Mouse (Mus musculus): ENCODE measurements around the gene Mpp2. TPM values are rescaled to one million over a fixed set of nuclear protein-coding genes. Genes with fewer than 3 reads are reported as not detected.
A peak's percentile ranks its signal among the peaks of the same experiment; 100 is the strongest.

Gene Mpp2
- polyA plus RNA-seq (2011; ENCODE audit: insufficient read length, low read depth, missing spikeins) = 6.8 and 6.9 TPM in 2 replicates

GRCm38 (mm10) chr11:102087931-102088898 lies at the start of gene Mpp2:
Gene Mpp2 (minus strand): TSS chr11:102088515.
- peak within 1 kb of the TSS; percentile 64 for H3K27ac ChIP-seq (ENCODE audit: insufficient read depth, low read length)
- TF ChIP-seq CTCF (IDR thresholded peaks at IDR 0.05; ENCODE audit: borderline replicate concordance, insufficient read depth, low read length) = no peak
- TF ChIP-seq POLR2A (IDR thresholded peaks at IDR 0.05; ENCODE audit: low read depth, low read length) = peak; percentile 61
- H3K4me1 ChIP-seq (ENCODE audit: control insufficient read depth, insufficient read depth, low read length) = no peaks in the 10 kb centered on the region
- peak within 1 kb of the TSS; percentile 62 for H3K4me3 ChIP-seq (ENCODE audit: insufficient read depth, low read length)

GRCm38 (mm10) chr11:102137625-102138446 lies 49.5 kb upstream of the Mpp2 start:
- H3K27ac ChIP-seq (ENCODE audit: insufficient read depth, low read length) = no peak overlapping the region
- TF ChIP-seq CTCF (IDR thresholded peaks at IDR 0.05; ENCODE audit: borderline replicate concordance, insufficient read depth, low read length) = no peak
- TF ChIP-seq POLR2A (IDR thresholded peaks at IDR 0.05; ENCODE audit: low read depth, low read length) = no peak
- H3K4me3 ChIP-seq (ENCODE audit: insufficient read depth, low read length) = no peak overlapping the region
- no peaks in the 10 kb centered on the region for H3K4me1 ChIP-seq (ENCODE audit: control insufficient read depth, insufficient read depth, low read length)

- Histone ChIP-seq H3K4me3 (ENCODE audit: insufficient read depth, low read length) (no peak overlapping the region), H3K4me1 (ENCODE audit: control insufficient read depth, insufficient read depth, low read length) (no peaks in the 10 kb centered on the region), H3K27ac (ENCODE audit: insufficient read depth, low read length) (no peak overlapping the region)
- TF ChIP-seq CTCF (IDR thresholded peaks at IDR 0.05; ENCODE audit: borderline replicate concordance, insufficient read depth, low read length) (no peak), POLR2A (IDR thresholded peaks at IDR 0.05; ENCODE audit: low read depth, low read length) (no peak)
These were observed 46.2 kb upstream of the Mpp2 start for GRCm38 (mm10) chr11:102134516-102134915.

- TF ChIP-seq CTCF (IDR thresholded peaks at IDR 0.05; ENCODE audit: borderline replicate concordance, insufficient read depth, low read length) (no peak), POLR2A (IDR thresholded peaks at IDR 0.05; ENCODE audit: low read depth, low read length) (no peak)
- Histone ChIP-seq H3K27ac (ENCODE audit: insufficient read depth, low read length) (no peak overlapping the region), H3K4me1 (ENCODE audit: control insufficient read depth, insufficient read depth, low read length) (no peaks in the 10 kb centered on the region), H3K4me3 (ENCODE audit: insufficient read depth, low read length) (no peak overlapping the region)
These were observed 29.1 kb upstream of the Mpp2 start for GRCm38 (mm10) chr11:102117386-102117785.

- Histone ChIP-seq H3K4me1 (ENCODE audit: control insufficient read depth, insufficient read depth, low read length) (no peaks in the 10 kb centered on the region), H3K4me3 (ENCODE audit: insufficient read depth, low read length) (no peak overlapping the region), H3K27ac (ENCODE audit: insufficient read depth, low read length) (no peak overlapping the region)
- TF ChIP-seq POLR2A (IDR thresholded peaks at IDR 0.05; ENCODE audit: low read depth, low read length) (no peak), CTCF (IDR thresholded peaks at IDR 0.05; ENCODE audit: borderline replicate concordance, insufficient read depth, low read length) (no peak)
These were observed 27.9 kb upstream of the Mpp2 start for GRCm38 (mm10) chr11:102116241-102116640.

GRCm38 (mm10) chr11:102111576-102111975 lies 23.3 kb upstream of the Mpp2 start:
- no peaks in the 10 kb centered on the region for H3K4me1 ChIP-seq (ENCODE audit: control insufficient read depth, insufficient read depth, low read length)
- no peak overlapping the region for H3K4me3 ChIP-seq (ENCODE audit: insufficient read depth, low read length)
- TF ChIP-seq POLR2A (IDR thresholded peaks at IDR 0.05; ENCODE audit: low read depth, low read length) (no peak), CTCF (IDR thresholded peaks at IDR 0.05; ENCODE audit: borderline replicate concordance, insufficient read depth, low read length) (no peak)
- H3K27ac ChIP-seq (ENCODE audit: insufficient read depth, low read length) = no peak overlapping the region

- no peak for TF ChIP-seq CTCF (IDR thresholded peaks at IDR 0.05; ENCODE audit: borderline replicate concordance, insufficient read depth, low read length)
- TF ChIP-seq POLR2A (IDR thresholded peaks at IDR 0.05; ENCODE audit: low read depth, low read length) = no peak
- H3K4me1 ChIP-seq (ENCODE audit: control insufficient read depth, insufficient read depth, low read length) = no peaks in the 10 kb centered on the region
These were observed 19.4 kb upstream of the Mpp2 start, which contains the start of gene Pyy for GRCm38 (mm10) chr11:102107732-102108131. Gene Pyy (minus strand): TSS chr11:102107832.

GRCm38 (mm10) chr11:102106911-102107310 lies 18.6 kb upstream of the Mpp2 start:
- Histone ChIP-seq H3K4me3 (ENCODE audit: insufficient read depth, low read length) (no peak overlapping the region), H3K27ac (ENCODE audit: insufficient read depth, low read length) (no peak overlapping the region), H3K4me1 (ENCODE audit: control insufficient read depth, insufficient read depth, low read length) (no peaks in the 10 kb centered on the region)
- TF ChIP-seq CTCF (IDR thresholded peaks at IDR 0.05; ENCODE audit: borderline replicate concordance, insufficient read depth, low read length) = no peak
- no peak for TF ChIP-seq POLR2A (IDR thresholded peaks at IDR 0.05; ENCODE audit: low read depth, low read length)

More at GRCm38 (mm10) chr11:102107732-102108131, 19.4 kb upstream of the Mpp2 start, which contains the start of gene Pyy:
- Histone ChIP-seq H3K4me3 (ENCODE audit: insufficient read depth, low read length) (no peak within 1 kb of the TSS), H3K27ac (ENCODE audit: insufficient read depth, low read length) (no peak within 1 kb of the TSS)

- H3K4me3 ChIP-seq (ENCODE audit: insufficient read depth, low read length) = no peak overlapping the region
- no peak overlapping the region for H3K27ac ChIP-seq (ENCODE audit: insufficient read depth, low read length)
- no peaks in the 10 kb centered on the region for H3K4me1 ChIP-seq (ENCODE audit: control insufficient read depth, insufficient read depth, low read length)
- TF ChIP-seq CTCF (IDR thresholded peaks at IDR 0.05; ENCODE audit: borderline replicate concordance, insufficient read depth, low read length) = peak; percentile 45; the same call in 1 of the 2 replicates
- TF ChIP-seq POLR2A (IDR thresholded peaks at IDR 0.05; ENCODE audit: low read depth, low read length) = no peak
These were observed 14.4 kb upstream of the Mpp2 start for GRCm38 (mm10) chr11:102102485-102103258.
